Mouse (Mus musculus) lung, embryonic 16.5 days (tissue): ENCODE results near the gene Cabcoco1. TPM values are rescaled to one million over a fixed set of nuclear protein-coding genes. Genes with fewer than 3 reads are reported as not detected.

Experiments
- ATAC-seq: fragments of 200-750 bp; cut with Nextera tagmentation; 2 replicates; pipeline ENCODE4 v1.8.0; 2017; ENCODE audit warnings: low read depth, mild to moderate bottlenecking, moderate library complexity
- H3K27ac ChIP-seq: fragments of 300-500 bp; sonication (generic); 2 replicates; pipeline ENCODE4 v1.5.1; 2014; ENCODE audit warnings: mild to moderate bottlenecking, control low read depth, low read length
- H3K27me3 ChIP-seq: fragments of 300-500 bp; sonication (generic); 2 replicates; pipeline ENCODE4 v1.6.1; 2014; ENCODE audit warnings: low read depth, low read length, mixed read lengths; ENCODE audit not compliant: control insufficient read depth, insufficient read depth
- H3K36me3 ChIP-seq: fragments of 300-500 bp; sonication (generic); 2 replicates; pipeline ENCODE4 v1.6.1; 2014; ENCODE audit warnings: low read length; ENCODE audit not compliant: control insufficient read depth, insufficient read depth
- H3K4me1 ChIP-seq: fragments of 300-500 bp; sonication (generic); replicated peaks from 2 replicates; pipeline ENCODE4 v1.6.1; 2014; ENCODE audit warnings: low read length, mixed read lengths; ENCODE audit not compliant: control insufficient read depth, insufficient read depth
- H3K4me2 ChIP-seq: fragments of 300-500 bp; sonication (generic); 2 replicates; pipeline ENCODE4 v1.6.1; 2014; ENCODE audit warnings: low read depth, low read length, control low read depth
- H3K4me3 ChIP-seq: fragments of 300-500 bp; sonication (generic); 2 replicates; pipeline ENCODE4 v1.5.1; 2014; ENCODE audit warnings: mild to moderate bottlenecking, low read length, control low read depth
- H3K9ac ChIP-seq: fragments of 300-500 bp; sonication (generic); 2 replicates; pipeline ENCODE4 v1.6.1; 2014; ENCODE audit warnings: low read length, control low read depth
- H3K9me3 ChIP-seq: fragments of 300-500 bp; sonication (generic); 2 replicates; pipeline ENCODE4 v1.6.1; 2016; ENCODE audit warnings: low read length; ENCODE audit not compliant: control insufficient read depth
- WGBS: fragments of 180-500 bp; shearing (Covaris S2); extraction: QIAGEN DNeasy Blood & Tissue Kit; methylation state at CpG from one replicate; pipeline ENCODE4 v1.1.7; 2014; 5-methylcytosine and 5-hydroxymethylcytosine counted together
- polyA plus RNA-seq: library from polyadenylated mRNA; unstranded; fragments of >200 nt; fragmentation: Nextera tagmentation; extraction: Ambion mirVana; gene quantifications from 2 replicates; pipeline ENCODE4 v1.2.1, GENCODE M21; 2015

Cabcoco1 gene
- polyA plus RNA-seq: 11.0 and 11.4 TPM in 2 replicates

GRCm38 (mm10) chr10:68541139-68541942 lies at the start of gene Cabcoco1:
Gene Cabcoco1, minus strand, starts transcription at chr10:68541896.
- no peaks in the 10 kb centered on the region for H3K9me3 ChIP-seq
- peak within 1 kb of the TSS; percentile 66 for H3K4me2 ChIP-seq
- peak within 1 kb of the TSS; percentile 52 for H3K4me3 ChIP-seq
- WGBS: 8% methylated on average over 17 of the region's 17 CpGs
- peak within 1 kb of the TSS; percentile 62 for H3K9ac ChIP-seq
- ATAC-seq: peak; percentile 43
- H3K36me3 ChIP-seq: no peaks in the 10 kb centered on the region
- H3K27me3 ChIP-seq: no peaks in the 10 kb centered on the region
- peaks cover 34% of the 10 kb centered on the region for H3K4me1 ChIP-seq
- peak within 1 kb of the TSS; percentile 56 for H3K27ac ChIP-seq

- H3K27ac ChIP-seq: peak overlapping the region; percentile 59; the same call in 1 of the 2 replicates
- 41% methylated on average over 11 of the region's 11 CpGs for WGBS
- H3K27me3 ChIP-seq: no peaks in the 10 kb centered on the region
- H3K4me1 ChIP-seq: peaks cover 2% of the 10 kb centered on the region; the same call in 1 of the 2 replicates
- H3K4me2 ChIP-seq: 0 out of 2 replicates have a peak overlapping the region, but pooled peaks have one; percentile 4
- H3K9ac ChIP-seq: no peak overlapping the region
- H3K4me3 ChIP-seq: no peak overlapping the region
- H3K9me3 ChIP-seq: no peaks in the 10 kb centered on the region
- H3K36me3 ChIP-seq: no peaks in the 10 kb centered on the region
- peak; percentile 78 for ATAC-seq
These were observed 48.0 kb upstream of the Cabcoco1 start for GRCm38 (mm10) chr10:68589530-68590252.

- Histone ChIP-seq H3K27me3 (no peaks in the 10 kb centered on the region), H3K4me2 (no peak overlapping the region), H3K4me3 (no peak overlapping the region), H3K4me1 (peaks cover 6% of the 10 kb centered on the region; the same call in 1 of the 2 replicates), H3K9ac (no peak overlapping the region), H3K9me3 (no peaks in the 10 kb centered on the region), H3K36me3 (no peaks in the 10 kb centered on the region), H3K27ac (no peak overlapping the region)
- 84% methylated on average over 4 of the region's 4 CpGs for WGBS
- ATAC-seq: no peak
These were observed 45.8 kb upstream of the Cabcoco1 start for GRCm38 (mm10) chr10:68587416-68588040.

GRCm38 (mm10) chr10:68577321-68577720 lies 35.6 kb upstream of the Cabcoco1 start:
- Histone ChIP-seq H3K27ac (no peak overlapping the region), H3K27me3 (no peaks in the 10 kb centered on the region), H3K9me3 (no peaks in the 10 kb centered on the region), H3K9ac (no peak overlapping the region), H3K4me3 (no peak overlapping the region), H3K4me2 (peak overlapping the region; percentile 24), H3K4me1 (no peaks in the 10 kb centered on the region; the same call in 1 of the 2 replicates), H3K36me3 (no peaks in the 10 kb centered on the region)
- ATAC-seq: no peak
- 50% methylated on average over 9 of the region's 9 CpGs for WGBS

- Histone ChIP-seq H3K4me3 (no peak overlapping the region), H3K27me3 (no peaks in the 10 kb centered on the region), H3K9me3 (no peaks in the 10 kb centered on the region), H3K9ac (no peak overlapping the region), H3K27ac (no peak overlapping the region), H3K4me2 (no peak overlapping the region), H3K4me1 (no peaks in the 10 kb centered on the region), H3K36me3 (no peaks in the 10 kb centered on the region)
- ATAC-seq: no peak
These were observed 26.5 kb upstream of the Cabcoco1 start for GRCm38 (mm10) chr10:68568172-68568571.

- ATAC-seq: no peak
- no peak overlapping the region for H3K4me2 ChIP-seq
- no peak overlapping the region for H3K4me3 ChIP-seq
- no peaks in the 10 kb centered on the region for H3K27me3 ChIP-seq
- 86% methylated on average over 5 of the region's 5 CpGs for WGBS
- H3K27ac ChIP-seq: no peak overlapping the region
- H3K36me3 ChIP-seq: no peaks in the 10 kb centered on the region
- H3K9me3 ChIP-seq: no peaks in the 10 kb centered on the region
- H3K9ac ChIP-seq: no peak overlapping the region
- no peaks in the 10 kb centered on the region for H3K4me1 ChIP-seq
These were observed 20.6 kb upstream of the Cabcoco1 start for GRCm38 (mm10) chr10:68562344-68562743.

GRCm38 (mm10) chr10:68558828-68559219 lies 17.1 kb upstream of the Cabcoco1 start:
- H3K4me1 ChIP-seq: no peaks in the 10 kb centered on the region
- H3K4me2 ChIP-seq: no peak overlapping the region
- peak overlapping the region; percentile 60 for H3K27ac ChIP-seq
- no peak overlapping the region for H3K4me3 ChIP-seq
- no peaks in the 10 kb centered on the region for H3K9me3 ChIP-seq
- ATAC-seq: peak; percentile 37; the same call in 1 of the 2 replicates
- no peaks in the 10 kb centered on the region for H3K36me3 ChIP-seq
- WGBS: 55% methylated on average over 4 of the region's 4 CpGs
- no peak overlapping the region for H3K9ac ChIP-seq
- no peaks in the 10 kb centered on the region for H3K27me3 ChIP-seq

GRCm38 (mm10) chr10:68558105-68558827 lies 16.6 kb upstream of the Cabcoco1 start:
- Histone ChIP-seq H3K4me1 (no peaks in the 10 kb centered on the region), H3K9ac (no peak overlapping the region), H3K27ac (peak overlapping the region; percentile 60), H3K36me3 (no peaks in the 10 kb centered on the region), H3K9me3 (no peaks in the 10 kb centered on the region), H3K4me3 (no peak overlapping the region), H3K27me3 (no peaks in the 10 kb centered on the region), H3K4me2 (no peak overlapping the region)
- WGBS: 51% methylated on average over 13 of the region's 13 CpGs
- ATAC-seq: peak; percentile 95
